Mouse (Mus musculus) kidney, adult 2 months (tissue): ENCODE measurements around the gene Lgr5.

ENCODE experiments used
- CTCF ChIP-seq: fragments of 200-500 bp; conservative IDR thresholded peaks from 2 replicates; pipeline ENCODE4 v1.5.1; 2011; ENCODE audit warnings: low read depth, mild to moderate bottlenecking, control low read depth, low read length, moderate library complexity, mixed read lengths; ENCODE audit not compliant: insufficient read depth, insufficient read length
- POLR2A ChIP-seq: fragments of 200-500 bp; IDR thresholded peaks from one replicate; pipeline ENCODE4 v1.6.1; 2011; ENCODE audit warnings: low read depth, low read length, control low read depth

- TF ChIP-seq POLR2A, result no peak
- TF ChIP-seq CTCF, result no peak
Observed at GRCm38 (mm10) chr10:115421976-115422375, 165.6 kb downstream of the Lgr5 start.
